Mouse (Mus musculus) heart, embryonic 11.5 days (tissue): Measurements from ENCODE around the gene Zfyve1. TPM values are rescaled to one million over a fixed set of nuclear protein-coding genes. Genes with fewer than 3 reads are reported as not detected.
A peak's percentile ranks its signal among the peaks of the same experiment; 100 is the strongest.

Source experiments
- ATAC-seq: fragments of 200-750 bp; cut with Nextera tagmentation; replicated peaks from 2 replicates; pipeline ENCODE4 v1.8.0; 2017; ENCODE audit warnings: moderate library complexity; ENCODE audit not compliant: insufficient number of reproducible peaks, low FRiP score, low TSS enrichment
- H3K27ac ChIP-seq: fragments of 300-500 bp; sonication (generic); 2 replicates; pipeline ENCODE4 v1.5.1; 2014; ENCODE audit warnings: mild to moderate bottlenecking, low read depth, low read length
- H3K27me3 ChIP-seq: fragments of 300-500 bp; sonication (generic); 2 replicates; pipeline ENCODE4 v1.6.1; 2014; ENCODE audit warnings: mild to moderate bottlenecking, low read length, mixed read lengths; ENCODE audit not compliant: control insufficient read depth, insufficient read depth
- H3K36me3 ChIP-seq: fragments of 300-500 bp; sonication (generic); 2 replicates; pipeline ENCODE4 v1.6.1; 2014; ENCODE audit warnings: mild to moderate bottlenecking, low read length, moderate library complexity, mixed read lengths; ENCODE audit not compliant: control insufficient read depth, insufficient read depth
- H3K4me1 ChIP-seq: fragments of 300-500 bp; sonication (generic); 2 replicates; pipeline ENCODE4 v1.6.1; 2014; ENCODE audit warnings: low read length; ENCODE audit not compliant: control insufficient read depth, insufficient read depth
- H3K4me2 ChIP-seq: fragments of 300-500 bp; sonication (generic); 2 replicates; pipeline ENCODE4 v1.6.1; 2014; ENCODE audit warnings: mild to moderate bottlenecking, moderate library complexity
- H3K4me3 ChIP-seq: fragments of 300-500 bp; sonication (generic); 2 replicates; pipeline ENCODE4 v1.5.1; 2014; ENCODE audit warnings: low read depth, low read length
- H3K9ac ChIP-seq: fragments of 300-500 bp; sonication (generic); 2 replicates; pipeline ENCODE4 v1.6.1; 2014; ENCODE audit warnings: mild to moderate bottlenecking, low read depth, low read length, moderate library complexity
- H3K9me3 ChIP-seq: fragments of 300-500 bp; sonication (generic); replicated peaks from 2 replicates; pipeline ENCODE4 v1.6.1; 2016; ENCODE audit warnings: low read length; ENCODE audit not compliant: control insufficient read depth
- WGBS: fragments of 180-500 bp; shearing (Covaris S2); extraction: QIAGEN DNeasy Blood & Tissue Kit; methylation state at CpG from one replicate; pipeline ENCODE4 v1.1.7; 2014; ENCODE audit not compliant: insufficient replicate concordance; 5-methylcytosine and 5-hydroxymethylcytosine counted together
- polyA plus RNA-seq: library from polyadenylated mRNA; unstranded; fragments of >200 nt; fragmentation: Nextera tagmentation; extraction: Ambion mirVana; gene quantifications from 2 replicates; pipeline ENCODE4 v1.2.1, GENCODE M21; 2014

The Zfyve1 gene
- polyA plus RNA-seq, 1 experiment from 2014 or later = 12.3 TPM

- no peaks in the 10 kb centered on the region for H3K27me3 ChIP-seq
- no peak overlapping the region for H3K9ac ChIP-seq
- no peak overlapping the region for H3K4me2 ChIP-seq
- H3K36me3 ChIP-seq = no peaks in the 10 kb centered on the region
- no peak for ATAC-seq
- H3K27ac ChIP-seq = no peak overlapping the region; the same call in 1 of the 2 replicates
- no peaks in the 10 kb centered on the region for H3K9me3 ChIP-seq
- H3K4me1 ChIP-seq = peaks cover 21% of the 10 kb centered on the region
- 63% methylated on average over 18 of the region's 18 CpGs for WGBS
- no peak overlapping the region for H3K4me3 ChIP-seq
Measured at GRCm38 (mm10) chr12:83525822-83526544, 71.0 kb downstream of the Zfyve1 start.

- H3K4me2 ChIP-seq = no peak overlapping the region
- no peak overlapping the region for H3K9ac ChIP-seq
- no peak for ATAC-seq
- whole genome bisulfite sequencing = 70% methylated on average over 5 of the region's 5 CpGs
- H3K36me3 ChIP-seq = no peaks in the 10 kb centered on the region
- peaks cover 24% of the 10 kb centered on the region for H3K4me1 ChIP-seq
- H3K27me3 ChIP-seq = no peaks in the 10 kb centered on the region
- no peaks in the 10 kb centered on the region for H3K9me3 ChIP-seq
- H3K4me3 ChIP-seq = no peak overlapping the region
- H3K27ac ChIP-seq = no peak overlapping the region
Measured at GRCm38 (mm10) chr12:83524329-83524728, 72.7 kb downstream of the Zfyve1 start.

- Histone ChIP-seq H3K4me2 (no peak overlapping the region), H3K9ac (no peak overlapping the region), H3K4me1 (peaks cover 24% of the 10 kb centered on the region), H3K9me3 (no peaks in the 10 kb centered on the region), H3K27ac (peak overlapping the region; percentile 24; the same call in 1 of the 2 replicates), H3K27me3 (no peaks in the 10 kb centered on the region), H3K36me3 (no peaks in the 10 kb centered on the region), H3K4me3 (no peak overlapping the region)
- WGBS = 73% methylated on average over 4 of the region's 4 CpGs
- no peak for ATAC-seq
Measured at GRCm38 (mm10) chr12:83523892-83524291, 73.1 kb downstream of the Zfyve1 start.

GRCm38 (mm10) chr12:83523056-83523455 lies 74.0 kb downstream of the Zfyve1 start:
- Histone ChIP-seq H3K4me2 (no peak overlapping the region), H3K4me1 (peaks cover 22% of the 10 kb centered on the region), H3K27ac (no peak overlapping the region), H3K36me3 (no peaks in the 10 kb centered on the region), H3K4me3 (no peak overlapping the region), H3K9me3 (no peaks in the 10 kb centered on the region), H3K9ac (no peak overlapping the region), H3K27me3 (no peaks in the 10 kb centered on the region)
- WGBS = 94% methylated on average over 6 of the region's 6 CpGs
- ATAC-seq = no peak

- Histone ChIP-seq H3K36me3 (no peaks in the 10 kb centered on the region), H3K4me2 (peak overlapping the region; percentile 71), H3K9ac (peak overlapping the region; percentile 82; the same call in 1 of the 2 replicates), H3K9me3 (no peaks in the 10 kb centered on the region), H3K4me3 (peak overlapping the region; percentile 64), H3K27me3 (no peaks in the 10 kb centered on the region), H3K27ac (no peak overlapping the region), H3K4me1 (peaks cover 17% of the 10 kb centered on the region)
- ATAC-seq = no peak
- 32% methylated on average over 8 of the region's 8 CpGs for WGBS
Measured at GRCm38 (mm10) chr12:83521083-83521482, 75.9 kb downstream of the Zfyve1 start.

GRCm38 (mm10) chr12:83520311-83520890 lies 76.6 kb downstream of the Zfyve1 start, which contains the start of gene Dcaf4:
Gene Dcaf4, plus strand, starts transcription at chr12:83520466.
- ATAC-seq = peak; percentile 91
- WGBS = under 1% methylated on average over 32 of the region's 32 CpGs
- Histone ChIP-seq H3K4me1 (peaks cover 14% of the 10 kb centered on the region), H3K9me3 (no peaks in the 10 kb centered on the region), H3K27me3 (no peaks in the 10 kb centered on the region), H3K9ac (peak within 1 kb of the TSS; percentile 82), H3K4me2 (peak within 1 kb of the TSS; percentile 71), H3K36me3 (no peaks in the 10 kb centered on the region), H3K4me3 (peak within 1 kb of the TSS; percentile 64), H3K27ac (peak within 1 kb of the TSS; percentile 31)

GRCm38 (mm10) chr12:83517580-83517979 lies 79.4 kb downstream of the Zfyve1 start:
- Histone ChIP-seq H3K4me3 (no peak overlapping the region), H3K27ac (no peak overlapping the region), H3K4me1 (peaks cover 15% of the 10 kb centered on the region; the same call in 1 of the 2 replicates), H3K4me2 (no peak overlapping the region), H3K27me3 (no peaks in the 10 kb centered on the region), H3K9me3 (no peaks in the 10 kb centered on the region), H3K9ac (no peak overlapping the region), H3K36me3 (no peaks in the 10 kb centered on the region)
- WGBS = 55% methylated on average over 3 of the region's 3 CpGs
- no peak for ATAC-seq

- H3K9me3 ChIP-seq = no peaks in the 10 kb centered on the region
- no peaks in the 10 kb centered on the region for H3K36me3 ChIP-seq
- no peak overlapping the region for H3K9ac ChIP-seq
- no peak overlapping the region for H3K27ac ChIP-seq
- H3K4me3 ChIP-seq = no peak overlapping the region
- WGBS = 72% methylated on average over 4 of the region's 4 CpGs
- ATAC-seq = no peak
- H3K4me2 ChIP-seq = no peak overlapping the region
- no peaks in the 10 kb centered on the region for H3K27me3 ChIP-seq
- H3K4me1 ChIP-seq = peaks cover 6% of the 10 kb centered on the region; the same call in 1 of the 2 replicates
Measured at GRCm38 (mm10) chr12:83514216-83514615, 82.8 kb downstream of the Zfyve1 start.
